Mouse (Mus musculus) kidney, postnatal 0 days (tissue): ENCODE results near the gene Fam129b. TPM values are rescaled to one million over a fixed set of nuclear protein-coding genes. Genes with fewer than 3 reads are reported as not detected.
A peak's percentile ranks its signal among the peaks of the same experiment; 100 is the strongest.

Source experiments
- ATAC-seq: fragments of 200-750 bp; cut with Nextera tagmentation; replicated peaks from 2 replicates; pipeline ENCODE4 v1.8.0; 2017; ENCODE audit warnings: low read depth, moderate number of reproducible peaks, moderate TSS enrichment, moderate library complexity; ENCODE audit not compliant: low FRiP score
- DNase-seq: peaks from one replicate; pipeline ENCODE4 v3.0.0-alpha.2; 2016; ENCODE audit warnings: low spot score
- H3K27ac ChIP-seq: fragments of 300-500 bp; sonication (generic); 2 replicates; pipeline ENCODE4 v1.5.1; 2014; ENCODE audit warnings: mild to moderate bottlenecking
- H3K27me3 ChIP-seq: fragments of 300-500 bp; sonication (generic); 2 replicates; pipeline ENCODE4 v1.6.1; 2014; ENCODE audit warnings: low read length, mixed read lengths; ENCODE audit not compliant: insufficient read depth
- H3K36me3 ChIP-seq: fragments of 300-500 bp; sonication (generic); 2 replicates; pipeline ENCODE4 v1.6.1; 2014; ENCODE audit warnings: low read length, mixed read lengths; ENCODE audit not compliant: insufficient read depth
- H3K4me1 ChIP-seq: fragments of 300-500 bp; sonication (generic); replicated peaks from 2 replicates; pipeline ENCODE4 v1.6.1; 2014; ENCODE audit warnings: antibody characterized with exemption, low read length, mixed read lengths; ENCODE audit not compliant: insufficient read depth
- H3K4me2 ChIP-seq: fragments of 300-500 bp; sonication (generic); 2 replicates; pipeline ENCODE4 v1.6.1; 2014; ENCODE audit warnings: mild to moderate bottlenecking, low read length, moderate library complexity, mixed read lengths
- H3K4me3 ChIP-seq: fragments of 300-500 bp; sonication (generic); replicated peaks from 2 replicates; pipeline ENCODE4 v1.5.1; 2014; ENCODE audit warnings: low read depth, low read length
- H3K9ac ChIP-seq: fragments of 300-500 bp; sonication (generic); 2 replicates; pipeline ENCODE4 v1.6.1; 2014; ENCODE audit warnings: low read depth, low read length
- H3K9me3 ChIP-seq: fragments of 300-500 bp; sonication (generic); replicated peaks from 2 replicates; pipeline ENCODE4 v1.6.1; 2016; ENCODE audit warnings: low read length, inconsistent platforms, mixed read lengths
- CTCF ChIP-seq: IDR thresholded peaks from 2 replicates; pipeline ENCODE4 v1.5.1; 2016; ENCODE audit warnings: antibody characterized with exemption, low read depth, mild to moderate bottlenecking, moderate library complexity
- WGBS: fragments of 180-500 bp; shearing (Covaris S2); extraction: QIAGEN DNeasy Blood & Tissue Kit; methylation state at CpG from one replicate; pipeline ENCODE4 v1.1.7; 2014; 5-methylcytosine and 5-hydroxymethylcytosine counted together
- polyA plus RNA-seq: library from polyadenylated mRNA; unstranded; fragments of >200 nt; fragmentation: Nextera tagmentation; extraction: Ambion mirVana; gene quantifications from 2 replicates; pipeline ENCODE4 v1.2.1, GENCODE M21; 2015

Gene Fam129b
- polyA plus RNA-seq, 1 experiment from 2014 or later = 42.2 TPM

GRCm38 (mm10) chr2:32921801-32922380, 46.0 kb downstream of the Fam129b start:
- H3K4me2 ChIP-seq = no peak overlapping the region
- H3K9me3 ChIP-seq = no peaks in the 10 kb centered on the region
- no peak for DNase-seq
- H3K9ac ChIP-seq = no peak overlapping the region
- peaks cover 72% of the 10 kb centered on the region for H3K36me3 ChIP-seq
- ATAC-seq = no peak
- no peak overlapping the region for H3K27ac ChIP-seq
- H3K4me1 ChIP-seq = no peaks in the 10 kb centered on the region
- 92% methylated on average over 15 of the region's 15 CpGs for WGBS
- no peak overlapping the region for H3K4me3 ChIP-seq
- no peaks in the 10 kb centered on the region for H3K27me3 ChIP-seq
- TF ChIP-seq CTCF = no peak

- Histone ChIP-seq H3K4me1 (no peaks in the 10 kb centered on the region), H3K9me3 (no peaks in the 10 kb centered on the region), H3K4me3 (no peak overlapping the region), H3K27ac (no peak overlapping the region), H3K36me3 (peaks cover 67% of the 10 kb centered on the region), H3K27me3 (no peaks in the 10 kb centered on the region), H3K9ac (no peak overlapping the region), H3K4me2 (no peak overlapping the region)
- ATAC-seq (no peak), DNase-seq (no peak)
- no peak for TF ChIP-seq CTCF
- 92% methylated on average over 13 of the region's 13 CpGs for WGBS
Measured at GRCm38 (mm10) chr2:32922564-32922963, 46.6 kb downstream of the Fam129b start.

DNA sequence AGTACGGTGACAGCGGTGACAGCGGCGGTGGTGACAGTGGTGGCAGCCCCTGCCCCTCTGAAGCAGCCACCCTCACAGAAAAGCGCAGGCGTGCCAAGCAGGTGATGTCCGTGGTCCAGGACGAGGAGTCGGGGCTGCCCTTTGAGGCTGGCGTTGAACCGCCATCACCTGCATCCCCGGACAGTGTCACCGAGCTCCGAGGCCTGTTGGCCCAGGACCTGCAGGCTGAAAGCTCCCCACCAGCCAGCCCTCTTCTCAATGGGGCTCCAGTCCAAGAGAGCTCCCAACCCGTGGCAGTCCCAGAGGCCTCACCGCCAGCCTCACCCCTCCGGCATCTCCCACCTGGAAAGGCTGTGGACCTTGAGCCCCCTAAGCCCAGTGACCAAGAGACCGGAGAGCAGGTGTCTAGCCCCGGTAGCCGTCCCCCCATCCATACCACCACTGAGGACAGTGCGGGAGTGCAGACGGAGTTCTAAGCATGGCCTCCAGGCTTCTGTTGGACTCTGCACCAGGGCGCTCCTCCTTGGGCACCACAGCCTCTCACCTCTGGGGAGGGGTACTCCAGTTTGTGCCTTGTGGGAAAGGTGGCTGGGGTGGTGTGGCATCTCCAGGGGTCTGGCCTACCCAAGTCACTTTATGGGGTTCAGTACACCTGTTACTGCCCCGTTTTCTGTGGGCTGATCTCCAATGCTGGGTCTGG, 47.8 kb downstream of the Fam129b start:
- no peak for DNase-seq
- Histone ChIP-seq H3K4me3 (no peak overlapping the region), H3K9ac (no peak overlapping the region), H3K4me2 (no peak overlapping the region), H3K27ac (no peak overlapping the region), H3K4me1 (no peaks in the 10 kb centered on the region), H3K9me3 (no peaks in the 10 kb centered on the region), H3K36me3 (peaks cover 61% of the 10 kb centered on the region), H3K27me3 (no peaks in the 10 kb centered on the region)
- ATAC-seq = no peak
- WGBS = 86% methylated on average over 24 of the region's 24 CpGs
- no peak for TF ChIP-seq CTCF

DNA sequence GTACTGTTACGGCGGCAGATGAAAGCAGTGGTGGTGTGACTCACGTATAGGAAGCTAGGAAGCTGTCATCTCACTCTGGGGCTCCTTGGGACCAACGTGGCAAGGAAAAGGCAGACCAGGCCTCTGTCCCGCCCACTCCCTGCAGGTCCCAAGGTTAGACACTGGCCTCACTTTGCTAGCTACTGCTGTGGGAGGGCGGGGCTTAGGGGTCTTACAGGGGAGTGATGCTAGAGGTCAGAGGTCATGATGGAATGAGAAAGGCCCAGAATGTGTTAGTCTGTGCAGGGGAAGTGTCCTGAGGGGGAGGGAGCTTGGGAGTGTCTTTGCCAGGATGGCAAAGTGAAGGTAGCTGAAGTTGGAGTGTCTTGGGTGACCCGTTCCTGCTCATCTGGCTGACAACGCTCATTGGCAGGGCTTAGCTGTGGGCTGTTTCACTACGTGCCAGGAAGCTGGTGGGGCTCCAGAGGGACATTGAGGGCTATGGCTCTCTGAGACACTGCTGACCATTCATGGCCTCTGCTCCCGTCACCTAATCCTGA, 48.5 kb downstream of the Fam129b start:
- DNase-seq (no peak), ATAC-seq (no peak)
- Histone ChIP-seq H3K4me3 (no peak overlapping the region), H3K9ac (no peak overlapping the region), H3K27me3 (no peaks in the 10 kb centered on the region), H3K36me3 (peaks cover 55% of the 10 kb centered on the region), H3K27ac (no peak overlapping the region), H3K4me1 (no peaks in the 10 kb centered on the region), H3K9me3 (no peaks in the 10 kb centered on the region), H3K4me2 (no peak overlapping the region)
- TF ChIP-seq CTCF = no peak
- WGBS = 69% methylated on average over 10 of the region's 10 CpGs

DNA sequence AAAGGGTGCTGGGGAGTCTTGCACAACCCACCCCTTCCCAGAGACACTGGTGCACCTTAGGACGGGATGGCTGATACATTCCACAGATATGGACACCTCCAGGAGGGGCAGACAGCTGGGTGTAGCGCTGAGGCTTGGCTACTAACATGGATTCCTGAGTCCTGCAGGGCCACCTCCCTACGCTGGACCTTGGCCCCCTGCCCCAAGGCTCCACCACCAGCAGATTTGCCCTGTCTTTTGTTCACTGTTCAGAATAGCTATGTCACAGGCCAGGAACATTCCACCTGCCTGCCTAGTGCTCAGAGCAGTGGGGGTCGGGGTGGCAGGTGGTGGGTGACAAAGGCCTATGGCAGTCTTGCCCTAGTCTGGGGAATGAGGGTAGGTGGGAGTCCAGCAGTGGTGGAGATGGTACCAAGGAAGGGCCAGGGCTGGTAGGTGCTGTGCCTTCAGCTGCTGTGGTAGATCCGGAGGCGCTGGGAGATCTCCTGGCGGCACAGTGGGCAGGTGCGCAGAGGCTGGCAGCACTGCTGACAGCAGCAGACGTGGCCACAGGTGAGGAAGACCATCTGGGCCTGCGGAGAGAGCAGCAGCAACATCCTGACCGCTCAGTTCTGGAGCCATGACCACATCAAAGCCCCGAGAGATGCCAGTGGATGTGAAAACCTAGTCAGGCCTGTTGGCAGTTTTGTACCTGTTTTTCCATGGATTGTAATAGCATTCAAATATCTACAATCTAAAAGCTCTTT, 50.6 kb downstream of the Fam129b start:
- Histone ChIP-seq H3K9me3 (no peaks in the 10 kb centered on the region), H3K4me3 (no peak overlapping the region), H3K27ac (no peak overlapping the region), H3K36me3 (peaks cover 38% of the 10 kb centered on the region), H3K27me3 (no peaks in the 10 kb centered on the region), H3K4me1 (no peaks in the 10 kb centered on the region), H3K4me2 (no peak overlapping the region), H3K9ac (no peak overlapping the region)
- DNase-seq = no peak
- no peak for TF ChIP-seq CTCF
- WGBS = 85% methylated on average over 11 of the region's 12 CpGs
- no peak; the same call in 1 of the 2 replicates for ATAC-seq

- Histone ChIP-seq H3K4me3 (no peak overlapping the region), H3K9ac (no peak overlapping the region), H3K36me3 (peaks cover 26% of the 10 kb centered on the region), H3K27ac (no peak overlapping the region), H3K9me3 (no peaks in the 10 kb centered on the region), H3K4me2 (no peak overlapping the region), H3K4me1 (no peaks in the 10 kb centered on the region), H3K27me3 (no peaks in the 10 kb centered on the region)
- 73% methylated on average over 15 of the region's 15 CpGs for WGBS
- no peak for TF ChIP-seq CTCF
- ATAC-seq = 0 out of 2 replicates have a peak, but pooled peaks have one; percentile 2
- no peak for DNase-seq
Measured at GRCm38 (mm10) chr2:32927624-32928234, 51.8 kb downstream of the Fam129b start.
